Mouse (Mus musculus) heart, embryonic 16.5 days (tissue): Measurements from ENCODE around the gene Kmt5c. TPM values are rescaled to one million over a fixed set of nuclear protein-coding genes. Genes with fewer than 3 reads are reported as not detected.

Source experiments
- ATAC-seq: fragments of 200-750 bp; cut with Nextera tagmentation; replicated peaks from 2 replicates; pipeline ENCODE4 v1.8.0; 2017; ENCODE audit warnings: moderate number of reproducible peaks; ENCODE audit not compliant: insufficient read depth, low FRiP score; ENCODE audit errors: extremely low read depth
- H3K27ac ChIP-seq: fragments of 300-500 bp; sonication (generic); 2 replicates; pipeline ENCODE4 v1.5.1; 2014; ENCODE audit warnings: mild to moderate bottlenecking, low read length, control low read depth, moderate library complexity
- H3K27me3 ChIP-seq: fragments of 300-500 bp; sonication (generic); 2 replicates; pipeline ENCODE4 v1.6.1; 2014; ENCODE audit warnings: low read length, mixed read lengths; ENCODE audit not compliant: control insufficient read depth, insufficient read depth
- H3K36me3 ChIP-seq: fragments of 300-500 bp; sonication (generic); 2 replicates; pipeline ENCODE4 v1.6.1; 2014; ENCODE audit not compliant: control insufficient read depth, insufficient read depth
- H3K4me1 ChIP-seq: fragments of 300-500 bp; sonication (generic); 2 replicates; pipeline ENCODE4 v1.6.1; 2014; ENCODE audit warnings: low read length, mixed read lengths; ENCODE audit not compliant: control insufficient read depth, insufficient read depth
- H3K4me2 ChIP-seq: fragments of 300-500 bp; sonication (generic); 2 replicates; pipeline ENCODE4 v1.6.1; 2014; ENCODE audit warnings: low read depth, mild to moderate bottlenecking, control low read depth, low read length
- H3K4me3 ChIP-seq: fragments of 300-500 bp; sonication (generic); 2 replicates; pipeline ENCODE4 v1.5.1; 2014; ENCODE audit warnings: mild to moderate bottlenecking, control low read depth, low read length
- H3K9ac ChIP-seq: fragments of 300-500 bp; sonication (generic); 2 replicates; pipeline ENCODE4 v1.6.1; 2014; ENCODE audit warnings: low read length, control low read depth
- H3K9me3 ChIP-seq: fragments of 300-500 bp; sonication (generic); replicated peaks from 2 replicates; pipeline ENCODE4 v1.6.1; 2016; ENCODE audit warnings: low read length; ENCODE audit not compliant: control insufficient read depth
- WGBS: fragments of 180-500 bp; shearing (Covaris S2); extraction: QIAGEN DNeasy Blood & Tissue Kit; methylation state at CpG from one replicate; pipeline ENCODE4 v1.1.7; 2014; 5-methylcytosine and 5-hydroxymethylcytosine counted together
- polyA plus RNA-seq: library from polyadenylated mRNA; unstranded; fragments of >200 nt; fragmentation: Nextera tagmentation; extraction: Ambion mirVana; gene quantifications from 2 replicates; pipeline ENCODE4 v1.2.1, GENCODE M21; 2015

The Kmt5c gene
- polyA plus RNA-seq, 1 experiment from 2014 or later = 53.6 TPM

- WGBS = 7% methylated on average over 17 of the region's 20 CpGs
- H3K27ac ChIP-seq = no peak overlapping the region
- no peak overlapping the region for H3K4me2 ChIP-seq
- H3K36me3 ChIP-seq = no peaks in the 10 kb centered on the region
- H3K27me3 ChIP-seq = peaks cover 55% of the 10 kb centered on the region
- no peak for ATAC-seq
- no peak overlapping the region for H3K9ac ChIP-seq
- H3K4me1 ChIP-seq = peaks cover 5% of the 10 kb centered on the region; the same call in 1 of the 2 replicates
- no peak overlapping the region for H3K4me3 ChIP-seq
- H3K9me3 ChIP-seq = no peaks in the 10 kb centered on the region
Measured at GRCm38 (mm10) chr7:4777851-4778637, 38.1 kb downstream of the Kmt5c start.

DNA sequence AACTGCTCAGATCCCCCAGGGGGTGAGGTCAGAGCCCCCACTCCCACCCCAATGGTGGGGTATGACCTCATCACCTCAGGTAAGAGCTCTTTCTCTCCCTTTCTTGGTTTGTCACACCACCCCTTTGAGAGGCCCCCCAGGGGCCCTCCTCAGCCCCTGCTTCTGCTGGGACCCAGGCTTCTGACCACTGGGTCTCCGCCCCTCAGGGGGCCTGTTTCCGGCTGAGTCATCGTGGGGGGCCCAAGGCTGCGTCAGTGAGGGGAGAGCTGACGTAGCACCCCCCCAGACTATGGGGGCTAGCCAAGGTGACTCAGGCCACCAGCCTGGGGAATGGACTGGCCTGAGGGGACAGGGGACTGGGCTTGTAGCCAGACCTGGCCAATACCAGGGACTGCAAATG is 40.0 kb downstream of the Kmt5c start:
- ATAC-seq = no peak
- Histone ChIP-seq H3K4me2 (no peak overlapping the region), H3K36me3 (no peaks in the 10 kb centered on the region), H3K4me3 (no peak overlapping the region), H3K27me3 (peaks cover 49% of the 10 kb centered on the region), H3K9ac (no peak overlapping the region), H3K9me3 (no peaks in the 10 kb centered on the region), H3K27ac (no peak overlapping the region), H3K4me1 (peaks cover 5% of the 10 kb centered on the region; the same call in 1 of the 2 replicates)
- 32% methylated on average over 5 of the region's 5 CpGs for WGBS

GRCm38 (mm10) chr7:4782130-4782529 is 42.2 kb downstream of the Kmt5c start:
- 37% methylated on average over 3 of the region's 3 CpGs for WGBS
- H3K27me3 ChIP-seq = peaks cover 27% of the 10 kb centered on the region

GRCm38 (mm10) chr7:4782759-4783158 is 42.8 kb downstream of the Kmt5c start, which contains the start of the genes Il11 and Tmem190:
Gene Il11 (minus strand): TSS chr7:4782859.
Gene Tmem190 (plus strand): TSS chr7:4782937.
- 74% methylated on average over 2 of the region's 2 CpGs for WGBS
- Histone ChIP-seq H3K36me3 (no peaks in the 10 kb centered on the region), H3K9ac (no peak within 1 kb of the TSS), H3K27ac (no peak within 1 kb of the TSS), H3K4me2 (no peak within 1 kb of the TSS), H3K27me3 (peaks cover 20% of the 10 kb centered on the region), H3K4me1 (no peaks in the 10 kb centered on the region), H3K4me3 (no peak within 1 kb of the TSS), H3K9me3 (no peaks in the 10 kb centered on the region)
- ATAC-seq = no peak

More at GRCm38 (mm10) chr7:4782130-4782529, 42.2 kb downstream of the Kmt5c start:
- no peak overlapping the region for H3K4me2 ChIP-seq
- peaks cover under 1% of the 10 kb centered on the region; the same call in 1 of the 2 replicates for H3K4me1 ChIP-seq
- H3K9ac ChIP-seq = no peak overlapping the region
- no peak overlapping the region for H3K27ac ChIP-seq
- no peak for ATAC-seq
- no peaks in the 10 kb centered on the region for H3K36me3 ChIP-seq
- no peak overlapping the region for H3K4me3 ChIP-seq
- H3K9me3 ChIP-seq = no peaks in the 10 kb centered on the region

DNA sequence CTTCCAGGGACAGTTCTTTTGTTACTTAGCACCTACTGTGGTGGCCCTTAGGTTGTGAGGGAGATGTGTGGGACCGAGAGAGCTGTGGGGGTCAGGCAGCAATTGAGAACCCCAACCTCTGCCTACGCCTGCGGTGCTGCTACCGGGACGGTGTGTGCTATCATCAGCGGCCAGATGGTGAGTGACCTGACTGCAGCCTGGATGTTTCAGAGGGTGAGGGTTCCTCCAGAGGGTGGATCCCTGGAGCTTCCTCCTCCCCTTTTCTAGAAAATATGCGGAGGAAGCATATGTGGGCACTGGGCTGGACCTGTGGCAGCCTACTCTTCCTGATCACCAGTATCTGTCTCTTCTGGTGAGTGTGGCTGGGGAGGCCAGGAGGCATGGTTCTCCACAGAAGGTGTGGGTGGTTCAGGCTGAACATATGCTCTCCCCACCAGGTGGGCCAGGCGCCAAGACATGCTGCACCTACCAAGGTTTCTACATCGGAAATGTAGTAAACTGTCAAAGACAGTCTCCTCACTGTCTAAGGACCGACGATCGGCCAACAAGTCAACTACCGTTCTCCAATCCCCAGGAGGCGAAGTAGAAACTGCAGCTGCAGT is 43.9 kb downstream of the Kmt5c start:
- H3K9ac ChIP-seq = no peak overlapping the region
- no peak overlapping the region for H3K4me2 ChIP-seq
- no peaks in the 10 kb centered on the region for H3K9me3 ChIP-seq
- peaks cover 6% of the 10 kb centered on the region for H3K4me1 ChIP-seq
- peaks cover 10% of the 10 kb centered on the region for H3K27me3 ChIP-seq
- WGBS = 57% methylated on average over 14 of the region's 14 CpGs
- ATAC-seq = no peak
- H3K36me3 ChIP-seq = no peaks in the 10 kb centered on the region
- H3K4me3 ChIP-seq = no peak overlapping the region
- no peak overlapping the region for H3K27ac ChIP-seq

DNA sequence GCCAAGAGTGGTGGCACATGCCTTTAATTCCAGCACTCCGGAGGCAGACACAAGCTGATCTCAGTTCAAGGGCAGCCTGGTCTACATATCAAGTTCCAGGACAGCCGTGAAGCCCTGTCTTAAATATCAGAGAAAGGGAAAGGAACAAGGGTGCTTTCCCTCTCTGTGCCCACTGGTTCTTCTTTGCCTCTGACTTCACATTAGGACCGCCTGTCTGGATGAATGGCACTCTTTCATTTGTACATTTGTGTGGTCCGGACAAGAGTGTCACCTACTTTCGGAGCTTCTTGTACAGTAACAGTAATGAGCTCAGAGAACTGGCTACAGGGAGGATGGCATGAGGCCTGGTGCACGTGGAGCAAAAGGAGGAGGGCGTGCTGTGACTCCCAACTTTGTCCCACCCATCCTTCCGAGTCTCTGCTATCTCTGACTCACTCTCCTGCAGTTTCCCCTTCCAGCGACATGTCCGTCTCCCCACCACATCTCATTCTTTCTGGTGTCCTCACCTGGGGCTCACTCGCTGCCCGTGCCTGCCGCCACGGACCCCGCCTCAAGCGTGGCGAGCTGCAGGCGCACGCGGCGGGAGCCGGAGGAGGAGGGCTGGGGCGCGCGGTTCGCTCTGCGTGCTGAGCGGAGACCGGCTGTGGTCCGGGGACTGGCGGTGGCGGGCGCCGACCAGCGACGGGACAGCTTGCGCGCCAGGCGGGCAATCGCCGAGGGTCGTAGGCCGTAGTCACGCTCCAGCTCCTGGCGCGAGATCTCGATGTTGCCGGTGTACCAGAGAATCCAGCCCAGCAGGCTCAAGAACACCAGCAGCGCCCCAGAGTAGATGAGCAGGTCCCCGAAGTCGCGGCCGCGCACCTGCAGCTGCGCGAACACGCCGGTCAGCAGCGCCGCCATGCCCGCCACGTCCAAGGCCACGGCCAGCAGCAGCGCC is 48.9 kb downstream of the Kmt5c start:
- ATAC-seq = peak; percentile 43; the same call in 1 of the 2 replicates
- H3K4me2 ChIP-seq = peak overlapping the region; percentile 98
- H3K27ac ChIP-seq = peak overlapping the region; percentile 62
- 2% methylated on average over 64 of the region's 64 CpGs for WGBS
- H3K4me3 ChIP-seq = peak overlapping the region; percentile 71
- peaks cover 11% of the 10 kb centered on the region for H3K4me1 ChIP-seq
- no peaks in the 10 kb centered on the region for H3K36me3 ChIP-seq
- no peaks in the 10 kb centered on the region for H3K9me3 ChIP-seq
- no peaks in the 10 kb centered on the region for H3K27me3 ChIP-seq
- H3K9ac ChIP-seq = peak overlapping the region; percentile 88

DNA sequence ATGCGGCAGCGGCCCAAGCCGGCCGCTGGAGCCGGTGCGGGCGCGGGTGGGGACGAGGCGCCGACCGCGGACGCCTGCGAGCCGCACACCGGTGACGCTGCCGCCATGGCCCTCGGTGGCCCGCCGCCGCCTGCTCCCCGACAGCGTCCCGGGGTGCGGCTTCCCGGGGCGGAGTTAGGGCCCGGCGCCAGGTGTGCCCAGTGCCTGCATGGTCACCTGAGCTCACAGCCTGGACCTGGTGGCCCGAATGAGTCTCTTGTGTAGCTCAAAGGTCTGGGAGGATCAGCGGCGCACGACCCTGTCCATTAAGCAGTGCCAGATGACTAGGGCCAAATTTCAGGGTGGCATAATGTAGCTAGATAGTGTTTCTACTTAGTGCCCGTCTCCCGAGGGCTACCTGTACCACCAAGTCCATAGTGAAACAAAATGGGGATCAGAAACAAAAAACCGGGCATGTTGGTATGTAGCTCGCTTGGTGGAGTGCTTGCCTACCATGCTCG is 49.6 kb downstream of the Kmt5c start, which contains the start of gene Tmem238:
TSS of gene Tmem238 (minus strand) at position 221 of the 500 bp plus-strand sequence.
- Histone ChIP-seq H3K4me1 (peaks cover 18% of the 10 kb centered on the region), H3K36me3 (peaks cover 5% of the 10 kb centered on the region), H3K4me2 (peak within 1 kb of the TSS; percentile 98), H3K9me3 (no peaks in the 10 kb centered on the region), H3K4me3 (peak within 1 kb of the TSS; percentile 71), H3K27ac (peak within 1 kb of the TSS; percentile 62), H3K9ac (peak within 1 kb of the TSS; percentile 88), H3K27me3 (no peaks in the 10 kb centered on the region)
- WGBS = 10% methylated on average over 40 of the region's 40 CpGs
- ATAC-seq = no peak; the same call in 1 of the 2 replicates

- WGBS = under 1% methylated on average over 54 of the region's 54 CpGs
- H3K4me3 ChIP-seq = peak within 1 kb of the TSS; percentile 97
- peak within 1 kb of the TSS; percentile 96 for H3K27ac ChIP-seq
- H3K4me2 ChIP-seq = peak within 1 kb of the TSS; percentile 69
- no peaks in the 10 kb centered on the region for H3K9me3 ChIP-seq
- no peaks in the 10 kb centered on the region for H3K27me3 ChIP-seq
- peak within 1 kb of the TSS; percentile 99 for H3K9ac ChIP-seq
- ATAC-seq = peak; percentile 91
- peaks cover 18% of the 10 kb centered on the region for H3K4me1 ChIP-seq
- H3K36me3 ChIP-seq = peaks cover 32% of the 10 kb centered on the region
Measured at GRCm38 (mm10) chr7:4792278-4793212, 52.6 kb downstream of the Kmt5c start, which contains the start of gene Rpl28. Gene Rpl28 (plus strand): TSS chr7:4792874.
